Mouse (Mus musculus): Measurements from ENCODE around the gene Stpg3.

- TF ChIP-seq POLR2A (IDR thresholded peaks at IDR 0.05; ENCODE audit: insufficient read depth, low read length) (no peak), EP300 (IDR thresholded peaks at IDR 0.05; ENCODE audit: insufficient read depth, low read depth, low read length) (no peak)
Observed at GRCm38 (mm10) chr2:25194486-25195171, 19.8 kb downstream of the Stpg3 start.

Data from ES-Bruce4 (cell line).